Mouse (Mus musculus) neural tube, embryonic 15.5 days (tissue): ENCODE data around the gene Vwc2l. TPM values are rescaled to one million over a fixed set of nuclear protein-coding genes. Genes with fewer than 3 reads are reported as not detected.

Experiments
- ATAC-seq: fragments of 200-750 bp; cut with Nextera tagmentation; 2 replicates; pipeline ENCODE4 v1.8.0; 2017; ENCODE audit warnings: mild to moderate bottlenecking, moderate TSS enrichment, moderate library complexity; ENCODE audit not compliant: low FRiP score
- H3K27ac ChIP-seq: fragments of 300-500 bp; sonication (generic); replicated peaks from 2 replicates; pipeline ENCODE4 v1.5.1; 2015; ENCODE audit warnings: mild to moderate bottlenecking, inconsistent platforms
- H3K27me3 ChIP-seq: fragments of 300-500 bp; sonication (generic); replicated peaks from 2 replicates; pipeline ENCODE4 v1.6.1; 2015; ENCODE audit warnings: inconsistent platforms
- H3K36me3 ChIP-seq: fragments of 300-500 bp; sonication (generic); 2 replicates; pipeline ENCODE4 v1.6.1; 2015; ENCODE audit warnings: inconsistent platforms
- H3K4me1 ChIP-seq: fragments of 300-500 bp; sonication (generic); 2 replicates; pipeline ENCODE4 v1.6.1; 2015; ENCODE audit warnings: inconsistent platforms
- H3K4me2 ChIP-seq: fragments of 300-500 bp; sonication (generic); 2 replicates; pipeline ENCODE4 v1.6.1; 2015; ENCODE audit warnings: inconsistent platforms, mild to moderate bottlenecking, moderate library complexity
- H3K4me3 ChIP-seq: fragments of 300-500 bp; sonication (generic); replicated peaks from 2 replicates; pipeline ENCODE4 v1.5.1; 2015; ENCODE audit warnings: mild to moderate bottlenecking, inconsistent platforms
- H3K9ac ChIP-seq: fragments of 300-500 bp; sonication (generic); replicated peaks from 2 replicates; pipeline ENCODE4 v1.6.1; 2015; ENCODE audit warnings: mild to moderate bottlenecking, inconsistent platforms
- H3K9me3 ChIP-seq: fragments of 300-500 bp; sonication (generic); replicated peaks from 2 replicates; pipeline ENCODE4 v1.6.1; 2016; ENCODE audit warnings: inconsistent platforms
- WGBS: fragments of 180-500 bp; shearing (Covaris S2); methylation state at CpG from one replicate; pipeline ENCODE4 v1.1.7; 2015; ENCODE audit warnings: mixed read lengths; 5-methylcytosine and 5-hydroxymethylcytosine counted together
- polyA plus RNA-seq: library from polyadenylated mRNA; unstranded; fragments of >200 nt; fragmentation: Nextera tagmentation; extraction: Ambion mirVana; gene quantifications from 2 replicates; pipeline ENCODE4 v1.2.1, GENCODE M21; 2015

Gene Vwc2l
- polyA plus RNA-seq, 1 experiment from 2014 or later, result 10.8 TPM

- Histone ChIP-seq H3K27ac (no peak overlapping the region), H3K27me3 (no peaks in the 10 kb centered on the region)
- whole genome bisulfite sequencing, result 72% methylated on average over 9 of the region's 9 CpGs
Measured at GRCm38 (mm10) chr1:70913071-70913470, 187.6 kb downstream of the Vwc2l start.

DNA sequence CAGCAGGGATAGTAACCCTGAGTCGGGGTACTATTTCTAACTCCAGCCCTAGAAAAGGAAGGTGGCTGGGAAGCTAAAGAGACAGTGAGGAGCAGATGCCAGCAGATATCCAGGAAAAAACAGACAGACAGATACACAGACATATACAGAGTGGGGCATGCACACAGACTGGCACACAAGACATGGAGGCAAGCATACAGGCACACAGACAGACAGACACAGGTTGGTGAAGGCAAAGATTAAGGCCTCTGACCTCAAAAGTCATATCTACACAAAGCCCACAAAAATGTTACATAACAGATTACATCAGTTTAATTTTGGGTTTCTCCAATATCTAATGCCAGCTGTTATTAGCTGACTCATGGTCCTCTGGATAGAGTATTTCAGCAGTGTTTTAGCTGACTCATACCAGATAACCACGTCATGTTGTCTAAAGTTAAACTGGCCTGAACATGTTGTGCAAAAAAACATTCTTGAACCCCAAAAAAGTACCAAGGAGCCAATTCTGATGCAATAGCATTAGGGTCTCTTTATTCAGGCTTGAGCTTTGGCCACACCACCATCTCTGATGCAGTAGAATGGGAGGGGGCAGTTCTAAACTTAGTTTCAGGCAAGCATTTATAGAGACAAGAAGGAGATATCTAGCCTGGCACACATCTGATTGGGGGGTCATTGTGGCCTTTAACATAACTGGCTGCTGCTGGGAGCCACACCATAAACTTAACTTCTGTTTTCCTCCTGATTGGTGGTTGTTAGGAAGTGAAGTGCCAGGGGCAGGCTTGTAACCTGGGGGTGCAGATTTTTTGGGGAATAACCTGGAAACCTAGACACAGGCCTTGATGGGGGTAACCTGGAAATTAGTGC, 192.9 kb downstream of the Vwc2l start:
- Histone ChIP-seq H3K4me2 (no peak overlapping the region), H3K9ac (no peak overlapping the region), H3K4me1 (0 out of 2 replicates have a peak, but pooled peaks cover 4% of the 10 kb centered on the region), H3K4me3 (no peak overlapping the region), H3K27me3 (no peaks in the 10 kb centered on the region), H3K27ac (no peak overlapping the region), H3K9me3 (no peaks in the 10 kb centered on the region), H3K36me3 (no peaks in the 10 kb centered on the region)
- ATAC-seq, result no peak
- WGBS, result 95% methylated on average over 2 of the region's 2 CpGs

More at GRCm38 (mm10) chr1:70913071-70913470, 187.6 kb downstream of the Vwc2l start:
- H3K4me1 ChIP-seq, result 0 out of 2 replicates have a peak, but pooled peaks cover 4% of the 10 kb centered on the region
- H3K4me3 ChIP-seq, result no peak overlapping the region
- no peaks in the 10 kb centered on the region for H3K36me3 ChIP-seq
- ATAC-seq, result no peak
- no peaks in the 10 kb centered on the region for H3K9me3 ChIP-seq
- no peak overlapping the region for H3K9ac ChIP-seq
- H3K4me2 ChIP-seq, result no peak overlapping the region

GRCm38 (mm10) chr1:70933016-70933415, 207.5 kb downstream of the Vwc2l start:
- WGBS, result 93% methylated on average over 4 of the region's 4 CpGs
- Histone ChIP-seq H3K4me3 (no peak overlapping the region), H3K9me3 (no peaks in the 10 kb centered on the region), H3K27ac (no peak overlapping the region), H3K36me3 (no peaks in the 10 kb centered on the region), H3K4me1 (no peaks in the 10 kb centered on the region), H3K4me2 (no peak overlapping the region), H3K9ac (no peak overlapping the region), H3K27me3 (no peaks in the 10 kb centered on the region)
- ATAC-seq, result no peak
